Mouse (Mus musculus) olfactory bulb, adult 2 months (tissue): ENCODE measurements around the gene Sorcs1. TPM values are rescaled to one million over a fixed set of nuclear protein-coding genes. Genes with fewer than 3 reads are reported as not detected.

Source experiments
- H3K27ac ChIP-seq: fragments of 200-500 bp; 2 replicates; pipeline ENCODE4 v1.5.1; 2012; ENCODE audit warnings: low read depth, low read length; ENCODE audit not compliant: insufficient read depth
- H3K4me1 ChIP-seq: fragments of 200-500 bp; 2 replicates; pipeline ENCODE4 v1.6.1; 2012; ENCODE audit warnings: low read length; ENCODE audit not compliant: control insufficient read depth, insufficient read depth
- H3K4me3 ChIP-seq: fragments of 200-500 bp; 2 replicates; pipeline ENCODE4 v1.5.1; 2012; ENCODE audit warnings: mild to moderate bottlenecking, low read depth, low read length, moderate library complexity; ENCODE audit not compliant: insufficient read depth
- CTCF ChIP-seq: fragments of 200-500 bp; IDR thresholded peaks from 2 replicates; pipeline ENCODE4 v1.5.1; 2012; ENCODE audit warnings: low read depth, mild to moderate bottlenecking, low read length, moderate library complexity; ENCODE audit not compliant: insufficient read depth
- POLR2A ChIP-seq: fragments of 200-500 bp; IDR thresholded peaks from 2 replicates; pipeline ENCODE4 v1.6.1; 2012; ENCODE audit warnings: mild to moderate bottlenecking, low read depth, low read length, moderate library complexity; ENCODE audit not compliant: insufficient read depth
- WGBS: fragments of 180-500 bp; shearing (Covaris S2); methylation state at CpG from one replicate; pipeline ENCODE4 v1.1.7; 2018; 5-methylcytosine and 5-hydroxymethylcytosine counted together
- polyA plus RNA-seq: library from polyadenylated mRNA; stranded (reverse); fragments of >200 nt; gene quantifications from 2 replicates; pipeline ENCODE4 v1.2.4, GENCODE M21; 2012; ENCODE audit warnings: low replicate concordance; ENCODE audit not compliant: missing spikeins, insufficient read depth, insufficient read length

Sorcs1 gene
- not detected in 2 replicates for polyA plus RNA-seq

- WGBS, result under 1% methylated on average over 93 of the region's 102 CpGs
Measured at GRCm38 (mm10) chr19:50677903-50678896, at the start of gene Sorcs1. Sorcs1 (minus strand) TSS chr19:50678646.

GRCm38 (mm10) chr19:50683277-50683676 is 4.8 kb upstream of the Sorcs1 start:
- H3K4me1 ChIP-seq, result no peaks in the 10 kb centered on the region
- 82% methylated on average over 2 of the region's 2 CpGs for WGBS
- no peak overlapping the region for H3K4me3 ChIP-seq
- TF ChIP-seq CTCF (no peak), POLR2A (no peak)
- H3K27ac ChIP-seq, result no peak overlapping the region

More at GRCm38 (mm10) chr19:50677903-50678896, at the start of gene Sorcs1:
- Histone ChIP-seq H3K27ac (no peak within 1 kb of the TSS), H3K4me1 (peaks cover 8% of the 10 kb centered on the region; the same call in 1 of the 2 replicates), H3K4me3 (peak within 1 kb of the TSS; percentile 71)
- TF ChIP-seq POLR2A, result no peak
- TF ChIP-seq CTCF, result no peak

GRCm38 (mm10) chr19:50678946-50679345 is 500 bp upstream of the Sorcs1 start:
- H3K4me1 ChIP-seq, result peaks cover 8% of the 10 kb centered on the region; the same call in 1 of the 2 replicates
- TF ChIP-seq CTCF, result no peak
- no peak for TF ChIP-seq POLR2A
- H3K27ac ChIP-seq, result no peak overlapping the region
- WGBS, result 0% methylated on average over 2 of the region's 2 CpGs
- peak overlapping the region; percentile 71 for H3K4me3 ChIP-seq

GRCm38 (mm10) chr19:50676578-50677524 is 1.6 kb downstream of the Sorcs1 start:
- TF ChIP-seq POLR2A (no peak), CTCF (no peak)
- WGBS, result 12% methylated on average over 19 of the region's 19 CpGs
- Histone ChIP-seq H3K4me1 (peaks cover 8% of the 10 kb centered on the region; the same call in 1 of the 2 replicates), H3K4me3 (no peak overlapping the region; the same call in 1 of the 2 replicates), H3K27ac (no peak overlapping the region)

- peaks cover 8% of the 10 kb centered on the region; the same call in 1 of the 2 replicates for H3K4me1 ChIP-seq
- H3K4me3 ChIP-seq, result no peak overlapping the region
- no peak overlapping the region for H3K27ac ChIP-seq
- TF ChIP-seq POLR2A (no peak), CTCF (no peak)
- WGBS, result 92% methylated on average over 5 of the region's 5 CpGs
Measured at GRCm38 (mm10) chr19:50674921-50675320, 3.5 kb downstream of the Sorcs1 start.

- TF ChIP-seq CTCF (no peak), POLR2A (no peak)
- Histone ChIP-seq H3K27ac (no peak overlapping the region), H3K4me1 (no peaks in the 10 kb centered on the region), H3K4me3 (no peak overlapping the region)
- WGBS, result 62% methylated on average over 8 of the region's 8 CpGs
Measured at GRCm38 (mm10) chr19:50667516-50667915, 10.9 kb downstream of the Sorcs1 start.

- H3K27ac ChIP-seq, result no peak overlapping the region
- H3K4me3 ChIP-seq, result no peak overlapping the region
- WGBS, result 78% methylated on average over 1 of the region's 1 CpGs
- H3K4me1 ChIP-seq, result no peaks in the 10 kb centered on the region
- TF ChIP-seq CTCF (no peak), POLR2A (no peak)
Measured at GRCm38 (mm10) chr19:50664311-50664710, 14.1 kb downstream of the Sorcs1 start.

GRCm38 (mm10) chr19:50659144-50659543 is 19.3 kb downstream of the Sorcs1 start:
- Histone ChIP-seq H3K4me1 (no peaks in the 10 kb centered on the region), H3K27ac (no peak overlapping the region), H3K4me3 (no peak overlapping the region)
- WGBS, result 85% methylated on average over 4 of the region's 4 CpGs
- no peak for TF ChIP-seq POLR2A
- no peak for TF ChIP-seq CTCF

- Histone ChIP-seq H3K27ac (no peak overlapping the region), H3K4me3 (no peak overlapping the region), H3K4me1 (no peaks in the 10 kb centered on the region)
- 90% methylated on average over 5 of the region's 5 CpGs for WGBS
- TF ChIP-seq CTCF (no peak), POLR2A (no peak)
Measured at GRCm38 (mm10) chr19:50652750-50653149, 25.7 kb downstream of the Sorcs1 start.
